In genomic region chr6:91609671-91610070, GRCm38 (mm10) we compare ENCODE assay signal across 16 mouse cellular contexts.
"Had no signal": no experiment of that assay in that cellular context is flagged by ENCODE, and none has a peak within 500 bp of the region (broad histone marks: within the 10 kb centered on the region; RNA-seq: fewer than 3 reads in every experiment).

No protein-coding gene starts in this region.

- H3K9ac ChIP-seq: liver, embryonic 15.5 days; neural tube, embryonic 12.5 days; stomach, embryonic 15.5 days had no signal

- H3K4me3 ChIP-seq: liver, embryonic 15.5 days; neural tube, embryonic 12.5 days; stomach, embryonic 15.5 days had no signal

- H3K36me3 ChIP-seq: liver, embryonic 15.5 days; neural tube, embryonic 12.5 days; stomach, embryonic 15.5 days had no signal

- H3K27me3 ChIP-seq: liver, embryonic 15.5 days; neural tube, embryonic 12.5 days; stomach, embryonic 15.5 days had no signal

- H3K9me3 ChIP-seq: liver, embryonic 15.5 days; neural tube, embryonic 12.5 days; stomach, embryonic 15.5 days had no signal

- H3K4me1 ChIP-seq: liver, embryonic 15.5 days; neural tube, embryonic 12.5 days; stomach, embryonic 15.5 days had no signal

- ATAC-seq: lung, postnatal 0 days had no signal

- H3K27ac ChIP-seq: kidney, postnatal 0 days; liver, embryonic 15.5 days; neural tube, embryonic 12.5 days; stomach, embryonic 15.5 days had no signal

- DNase-seq: kidney, adult 2 months; kidney, postnatal 36 days; lung, adult 2 months; lung, postnatal 36 days; midbrain, embryonic 14.5 days; retina, postnatal 1 day; right cerebral cortex, postnatal 4 days; spleen, adult 18-20 months; thymus, adult 2 months; thymus, postnatal 25 days had no signal

- H3K4me2 ChIP-seq: liver, embryonic 11.5 days; liver, embryonic 15.5 days; neural tube, embryonic 12.5 days; stomach, embryonic 15.5 days had no signal
